Mouse (Mus musculus) mouse embryonic stem cell (cell line): ENCODE data around the gene Mia3.

ENCODE experiments used
- in situ Hi-C, 2 experiments: fragments of 300-500 bp; cut with MboI; formaldehyde crosslinking; loops; 1 replicate in 1 of 2; 3 replicates in 1 of 2; pipeline ENCODE4 v1.14.3; 2019 to 2020; ENCODE audit warnings: low sequenced_read_pairs in 2 of 2, low pct_unique_long_range_greater_than_20kb in 1 of 2, mixed read lengths in 1 of 2; ENCODE audit not compliant: unreplicated experiment in 1 of 2

Mia3 gene

DNA sequence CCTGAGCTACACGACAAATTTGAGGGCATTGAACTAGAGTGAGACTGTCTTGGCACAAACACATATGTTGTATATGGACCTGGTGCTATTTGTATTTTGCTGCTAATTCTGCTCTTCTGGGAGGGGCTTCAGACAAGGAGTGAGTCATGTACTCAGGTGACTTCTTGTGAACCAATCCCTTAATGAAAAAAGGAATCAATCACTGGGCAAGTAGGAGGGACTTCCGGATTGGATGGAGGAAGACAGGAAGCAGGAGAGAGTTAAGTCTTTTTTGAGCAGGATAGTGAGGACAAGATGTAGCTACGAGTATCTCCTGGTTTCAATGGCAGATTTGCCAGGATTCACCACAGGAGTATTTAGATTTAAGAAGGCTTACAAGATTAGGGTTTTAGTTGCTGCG is 79.8 kb downstream of the Mia3 start:
- in situ Hi-C loops = no loop called here

- in situ Hi-C loops = no loop called here
These were observed 81.0 kb downstream of the Mia3 start for GRCm38 (mm10) chr1:183288351-183288750.
